Mouse (Mus musculus) c-Kit-positive CD71-negative TER-119-negative erythroid progenitor cells, embryonic 14.5 days (primary cell): ENCODE data around the gene Ppp4r1.

Source experiments
- DNase-seq: peaks from one replicate; pipeline ENCODE4 v3.0.0-alpha.2; 2013; ENCODE audit warnings: low read depth

Ppp4r1 gene

GRCm38 (mm10) chr17:65805966-65806365, 23.6 kb downstream of the Ppp4r1 start:
- DNase-seq: no peak

DNA sequence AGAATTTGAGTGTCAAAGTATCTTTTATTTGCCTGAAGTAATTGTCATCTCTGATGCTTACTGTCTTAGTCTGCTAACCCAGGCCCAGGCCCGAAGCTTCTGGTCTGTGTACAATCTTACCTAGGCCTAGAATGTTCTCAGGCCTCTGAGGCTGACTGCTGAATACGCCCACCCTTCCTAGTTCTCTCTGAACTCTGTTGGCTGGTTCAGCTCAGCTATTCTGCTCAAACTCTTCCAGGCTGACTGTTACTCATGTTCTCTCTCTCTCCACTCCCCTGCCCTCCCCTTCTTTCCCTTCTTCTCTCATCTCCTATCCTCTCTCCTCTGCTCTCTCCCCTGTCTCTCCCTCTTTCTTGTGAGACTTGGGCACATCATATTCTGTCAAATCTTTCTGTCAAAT, 24.0 kb downstream of the Ppp4r1 start:
- no peak for DNase-seq

GRCm38 (mm10) chr17:65811032-65811431, 28.7 kb downstream of the Ppp4r1 start:
- no peak for DNase-seq

DNA sequence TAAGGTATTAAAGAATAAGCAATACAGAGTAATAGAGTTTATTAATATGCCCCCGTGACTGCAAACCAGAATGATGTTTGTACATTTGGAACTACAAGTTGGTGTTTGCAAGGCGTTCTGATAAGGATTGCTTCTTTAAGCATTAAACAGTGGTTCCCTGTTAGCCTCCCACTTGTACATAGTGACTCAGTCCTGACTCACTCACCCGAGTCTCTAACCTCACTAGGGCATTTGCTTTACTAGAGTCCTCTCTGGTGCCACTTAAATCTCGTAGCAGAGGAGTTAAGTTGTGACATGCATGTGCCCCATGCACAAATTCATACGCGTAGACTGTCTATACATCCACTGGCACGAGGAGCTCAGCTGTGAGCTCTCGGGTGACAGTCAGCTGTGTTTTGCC, 31.4 kb downstream of the Ppp4r1 start:
- no peak for DNase-seq

DNA sequence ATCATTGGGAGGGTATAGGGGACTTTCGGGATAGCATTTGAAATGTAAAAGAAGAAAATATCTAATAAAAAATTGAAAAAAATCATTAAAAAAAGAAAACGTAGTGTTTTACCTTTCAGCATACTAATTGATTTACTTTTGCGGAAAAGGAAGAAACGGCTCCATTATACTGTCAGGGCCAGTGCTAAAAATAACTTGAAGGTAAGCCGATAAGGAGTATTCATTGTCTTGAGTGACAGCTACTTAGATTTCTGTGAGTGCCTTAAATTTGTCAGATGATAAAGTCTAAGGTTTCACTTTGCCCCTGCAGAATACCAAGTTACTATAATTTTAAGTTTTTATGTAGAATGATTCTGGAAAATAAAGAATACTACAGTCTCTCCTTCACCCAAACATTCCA, 37.8 kb downstream of the Ppp4r1 start:
- DNase-seq: no peak

GRCm38 (mm10) chr17:65822423-65822822, 40.0 kb downstream of the Ppp4r1 start:
- DNase-seq: no peak

DNA sequence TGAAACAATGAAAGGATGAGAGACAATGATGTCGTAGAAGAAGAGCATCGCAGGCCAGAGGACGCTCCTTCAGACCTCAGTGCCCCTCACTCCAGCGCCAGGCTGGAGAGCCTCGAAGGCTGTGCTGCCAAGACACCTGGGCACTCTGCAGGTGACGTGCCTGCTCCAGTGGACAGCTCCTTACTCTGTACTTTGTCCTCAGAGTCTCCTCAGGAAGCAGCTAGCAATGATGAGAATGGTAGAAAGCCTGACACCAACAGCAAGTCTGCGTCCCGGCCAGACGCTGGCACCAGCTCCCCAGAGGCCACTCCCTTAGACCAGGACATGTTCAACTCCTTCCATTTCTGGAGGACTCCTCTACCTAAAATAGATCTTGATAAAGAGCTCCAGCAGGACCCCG, 41.9 kb downstream of the Ppp4r1 start:
- no peak for DNase-seq

DNA sequence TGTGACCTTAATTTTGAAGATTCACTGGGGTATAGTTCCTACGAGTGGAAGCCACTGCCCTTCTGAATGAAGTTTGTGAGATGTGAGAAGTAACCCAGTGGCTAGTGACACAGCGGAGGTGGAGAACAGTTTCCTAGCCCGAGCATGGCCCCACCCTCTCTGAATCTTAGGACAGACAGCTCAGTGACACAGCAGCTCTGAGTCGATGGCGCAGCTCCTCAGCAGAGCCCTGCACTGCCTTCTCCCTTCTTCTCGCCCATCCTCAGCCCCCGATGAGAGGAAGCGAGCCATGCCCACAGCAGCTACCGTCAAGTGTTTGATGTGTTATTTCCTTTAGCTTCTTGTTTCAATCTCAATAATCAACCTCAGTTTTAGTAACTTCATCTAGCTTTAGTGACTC, 43.9 kb downstream of the Ppp4r1 start:
- DNase-seq: no peak

DNA sequence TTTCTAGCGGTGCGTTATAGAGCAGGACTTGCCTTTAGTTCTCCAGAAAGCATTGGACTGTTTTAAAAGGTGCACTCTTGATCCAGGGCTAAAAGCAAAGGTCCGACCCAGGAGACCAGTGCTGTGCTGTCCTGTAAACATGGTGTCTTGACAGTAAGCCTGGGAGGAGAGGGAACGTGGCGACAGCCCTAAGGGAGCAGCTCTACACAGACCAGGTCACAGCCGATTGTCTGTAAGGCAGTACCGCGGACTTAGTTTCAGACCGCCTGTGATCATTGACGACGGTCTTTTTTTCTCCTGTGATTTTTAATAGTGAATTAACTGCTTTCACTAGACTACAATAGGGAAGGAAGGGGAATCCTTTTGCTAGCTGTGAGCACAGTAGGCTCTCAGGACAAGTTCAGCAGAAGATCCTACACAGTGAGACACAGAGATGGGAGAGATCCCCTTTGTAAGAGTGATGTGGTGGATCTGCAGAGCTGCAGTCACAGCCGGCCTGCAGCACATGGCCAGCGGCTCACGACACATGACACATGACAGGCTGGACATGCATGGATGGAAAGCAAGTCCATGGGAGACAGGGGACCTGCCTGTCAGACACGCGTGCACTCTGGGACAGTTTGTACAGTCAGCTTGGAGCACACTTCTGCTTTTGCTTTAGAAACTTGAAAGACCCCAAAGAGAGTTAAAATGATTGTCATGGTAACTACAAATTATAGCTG, 44.9 kb downstream of the Ppp4r1 start:
- DNase-seq: no peak

DNA sequence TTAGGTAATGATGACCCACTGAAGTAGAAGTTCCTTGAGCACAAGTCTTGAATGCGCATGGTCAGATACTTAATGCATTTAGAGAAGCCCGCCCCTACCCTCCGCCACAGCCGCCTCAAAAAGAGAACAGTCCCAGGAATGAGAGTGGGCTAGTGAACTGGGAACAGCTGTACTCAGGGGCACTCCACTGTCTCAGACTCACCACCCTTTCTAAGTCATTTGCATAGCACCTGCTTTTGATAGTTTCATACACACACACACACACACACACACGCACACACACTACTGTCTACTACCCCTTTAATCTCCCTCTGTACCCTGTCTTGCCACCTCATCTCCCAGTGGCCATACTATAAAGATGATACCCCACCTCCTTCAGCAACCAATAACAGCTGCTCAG, 45.5 kb downstream of the Ppp4r1 start:
- no peak for DNase-seq

GRCm38 (mm10) chr17:65828951-65829350, 46.6 kb downstream of the Ppp4r1 start:
- DNase-seq: no peak

- no peak for DNase-seq
Measured at GRCm38 (mm10) chr17:65830216-65830863, 48.0 kb downstream of the Ppp4r1 start.

DNA sequence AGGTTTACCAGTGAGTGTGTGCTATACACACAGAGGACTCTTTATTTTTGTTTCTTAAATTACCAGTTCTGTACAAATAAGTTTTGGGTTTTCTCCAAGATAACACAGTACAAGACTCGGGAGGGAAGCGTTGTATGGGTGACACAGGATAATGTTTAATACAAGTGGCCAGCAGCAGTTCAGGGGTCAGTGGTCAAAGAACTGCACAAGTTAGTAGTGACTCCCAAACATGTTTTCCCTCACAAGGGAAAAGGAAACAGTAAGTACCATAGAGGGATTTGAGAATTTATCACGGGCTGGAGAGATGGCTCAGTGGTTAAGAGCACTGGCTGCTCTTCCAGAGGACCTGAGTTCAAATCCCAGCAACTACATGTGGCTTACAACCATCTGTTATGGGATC, 51.5 kb downstream of the Ppp4r1 start:
- DNase-seq: no peak

- no peak for DNase-seq
Measured at GRCm38 (mm10) chr17:65836746-65837145, 54.4 kb downstream of the Ppp4r1 start.

DNA sequence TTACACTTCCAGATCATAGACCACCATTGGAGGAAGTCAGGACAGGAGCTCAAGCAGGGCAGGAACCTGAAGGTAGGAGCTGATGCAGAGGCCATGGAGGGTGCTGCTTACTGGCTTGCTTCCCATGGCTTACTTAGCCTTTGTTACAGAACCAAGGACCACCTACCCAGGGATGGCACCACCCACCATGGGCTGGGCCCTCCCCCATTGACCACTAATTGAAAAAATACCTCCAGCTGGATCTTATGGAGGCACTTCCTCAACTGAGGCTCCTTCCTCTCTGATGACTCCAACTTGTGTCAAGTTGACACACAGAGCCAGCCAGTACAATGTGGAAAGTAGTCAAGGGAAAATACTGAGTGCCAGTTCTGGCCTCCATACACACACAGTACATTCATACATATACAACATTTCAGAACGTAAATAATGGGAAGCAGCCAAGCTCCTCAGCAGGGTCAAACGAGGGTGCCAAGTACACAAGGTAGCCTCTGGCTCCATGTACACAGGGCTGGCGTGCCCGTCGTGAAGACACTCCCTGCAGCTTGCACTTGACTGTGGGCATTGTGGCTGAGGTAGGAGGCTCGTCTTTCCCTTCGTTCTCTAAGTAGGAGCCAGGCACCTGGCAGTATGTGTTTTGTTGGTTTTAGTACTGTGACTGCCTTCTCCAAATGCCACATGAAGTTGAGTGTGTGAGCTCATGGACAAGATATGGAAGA, 57.3 kb downstream of the Ppp4r1 start:
- DNase-seq: no peak

GRCm38 (mm10) chr17:65842669-65843381, 60.5 kb downstream of the Ppp4r1 start:
- no peak for DNase-seq

DNA sequence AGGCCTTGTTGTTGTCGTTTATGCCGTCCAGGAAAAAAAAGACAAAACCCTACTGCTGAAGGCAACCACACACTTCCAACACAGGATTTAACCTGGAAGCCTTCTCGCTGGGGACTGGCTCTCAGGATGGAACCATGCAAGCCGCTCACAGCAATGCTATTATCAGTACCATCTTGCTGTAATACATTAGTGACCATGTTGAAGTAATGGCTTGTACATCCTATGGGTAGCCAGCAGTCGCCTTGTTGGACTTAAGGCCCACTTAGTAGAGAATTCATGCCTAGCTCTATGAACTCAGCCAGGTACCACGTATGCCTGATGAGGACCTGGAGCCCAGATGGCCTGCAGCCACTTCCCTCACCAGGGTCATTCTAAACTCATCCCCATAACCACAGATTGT, 63.0 kb downstream of the Ppp4r1 start:
- DNase-seq: no peak

DNA sequence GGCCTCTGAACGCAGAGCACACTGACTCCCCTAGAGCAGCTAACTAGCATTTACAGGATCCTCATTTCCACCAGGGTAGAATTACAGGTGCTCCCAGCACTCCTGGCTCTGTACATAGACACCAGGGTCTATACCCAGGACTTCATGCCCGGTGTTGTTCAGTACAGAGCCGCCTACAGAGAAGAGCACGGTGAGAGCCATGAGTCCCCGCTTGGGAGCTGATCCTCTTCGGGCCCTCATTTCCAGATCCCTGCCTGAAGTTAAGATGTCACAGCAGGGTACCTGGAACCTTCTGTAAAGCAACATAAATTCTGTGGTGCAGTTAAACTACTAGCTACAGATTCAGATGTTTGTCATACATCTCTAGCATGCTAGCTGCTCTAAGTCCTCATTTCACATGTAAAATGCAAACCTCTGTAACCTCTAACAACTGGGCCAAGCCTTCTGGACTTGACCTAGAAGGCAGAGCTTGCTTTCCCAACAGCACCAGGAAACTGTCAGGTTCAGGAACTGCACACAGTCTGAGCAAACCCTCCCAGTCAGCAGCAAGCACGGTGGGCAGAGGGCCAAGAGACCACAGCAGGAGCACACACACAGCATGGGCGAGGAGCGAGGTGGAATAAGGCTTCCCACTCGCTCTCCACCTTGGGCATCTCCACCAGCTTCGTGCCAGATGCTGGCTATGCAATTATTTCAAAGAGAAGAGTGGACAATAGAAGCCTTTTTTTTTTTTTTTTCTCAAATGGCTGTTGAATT, 65.5 kb downstream of the Ppp4r1 start:
- DNase-seq: no peak

GRCm38 (mm10) chr17:65850487-65850886, 68.1 kb downstream of the Ppp4r1 start:
- DNase-seq: no peak

DNA sequence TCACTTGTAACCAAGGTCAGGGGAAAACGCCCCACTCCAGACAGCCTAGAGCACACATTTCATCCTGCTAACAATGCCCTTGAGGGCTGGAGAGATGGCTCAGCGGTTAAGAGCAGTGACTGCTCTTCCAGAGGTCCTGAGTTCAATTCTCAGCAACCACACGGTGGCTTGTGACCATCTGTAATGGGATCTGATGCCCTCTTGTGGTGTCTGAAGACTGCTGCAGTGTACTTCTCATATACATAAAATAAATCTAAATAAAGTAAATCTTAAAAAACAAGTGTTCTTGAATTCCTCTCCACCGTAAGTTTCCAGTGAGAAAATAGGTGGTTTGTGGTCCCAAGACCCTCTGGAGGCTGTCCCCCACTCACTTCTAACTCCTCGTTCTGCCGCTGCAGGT, 69.4 kb downstream of the Ppp4r1 start:
- no peak for DNase-seq

- no peak for DNase-seq
Measured at GRCm38 (mm10) chr17:65853326-65853725, 71.0 kb downstream of the Ppp4r1 start.

GRCm38 (mm10) chr17:65854006-65854405, 71.6 kb downstream of the Ppp4r1 start:
- DNase-seq: no peak
